Mouse (Mus musculus) midbrain, embryonic 16.5 days (tissue): ENCODE data around the gene Krt86. TPM values are rescaled to one million over a fixed set of nuclear protein-coding genes. Genes with fewer than 3 reads are reported as not detected.

Experiments
- ATAC-seq: fragments of 200-750 bp; cut with Nextera tagmentation; 2 replicates; pipeline ENCODE4 v1.8.0; 2017; ENCODE audit warnings: moderate TSS enrichment
- H3K27ac ChIP-seq: fragments of 300-500 bp; sonication (generic); 2 replicates; pipeline ENCODE4 v1.5.1; 2014; ENCODE audit warnings: mild to moderate bottlenecking, low read length, mixed read lengths
- H3K27me3 ChIP-seq: fragments of 300-500 bp; sonication (generic); 2 replicates; pipeline ENCODE4 v1.6.1; 2014; ENCODE audit warnings: low read depth, low read length, mixed read lengths; ENCODE audit not compliant: control insufficient read depth, insufficient read depth
- H3K36me3 ChIP-seq: fragments of 300-500 bp; sonication (generic); 2 replicates; pipeline ENCODE4 v1.6.1; 2014; ENCODE audit warnings: mild to moderate bottlenecking, low read length, moderate library complexity, mixed read lengths; ENCODE audit not compliant: control insufficient read depth, insufficient read depth
- H3K4me1 ChIP-seq: fragments of 300-500 bp; sonication (generic); 2 replicates; pipeline ENCODE4 v1.6.1; 2014; ENCODE audit warnings: mild to moderate bottlenecking, low read length, mixed read lengths; ENCODE audit not compliant: control insufficient read depth, insufficient read depth
- H3K4me2 ChIP-seq: fragments of 300-500 bp; sonication (generic); 2 replicates; pipeline ENCODE4 v1.6.1; 2014; ENCODE audit warnings: mild to moderate bottlenecking, low read length, mixed read lengths
- H3K4me3 ChIP-seq: fragments of 300-500 bp; sonication (generic); 2 replicates; pipeline ENCODE4 v1.5.1; 2014; ENCODE audit warnings: low read depth, mild to moderate bottlenecking, low read length, moderate library complexity, mixed read lengths
- H3K9ac ChIP-seq: fragments of 300-500 bp; sonication (generic); 2 replicates; pipeline ENCODE4 v1.6.1; 2014; ENCODE audit warnings: low read depth, low read length, mixed read lengths
- H3K9me3 ChIP-seq: fragments of 300-500 bp; sonication (generic); replicated peaks from 2 replicates; pipeline ENCODE4 v1.6.1; 2014; ENCODE audit warnings: mild to moderate bottlenecking, low read length, mixed read lengths; ENCODE audit not compliant: control insufficient read depth, poor library complexity, severe bottlenecking
- WGBS: fragments of 180-500 bp; shearing (Covaris S2); extraction: QIAGEN DNeasy Blood & Tissue Kit; methylation state at CpG from one replicate; pipeline ENCODE4 v1.1.7; 2014; 5-methylcytosine and 5-hydroxymethylcytosine counted together
- polyA plus RNA-seq: library from polyadenylated mRNA; unstranded; fragments of >200 nt; fragmentation: Nextera tagmentation; extraction: Ambion mirVana; gene quantifications from 2 replicates; pipeline ENCODE4 v1.2.1, GENCODE M21; 2015

The Krt86 gene
- polyA plus RNA-seq, 1 experiment from 2014 or later, result 0.10 TPM

- WGBS, result 81% methylated on average over 1 of the region's 1 CpGs
- H3K9ac ChIP-seq, result no peak overlapping the region
Measured at GRCm38 (mm10) chr15:101483646-101484045, 10.4 kb downstream of the Krt86 start.

GRCm38 (mm10) chr15:101484939-101485338, 11.7 kb downstream of the Krt86 start:
- ATAC-seq, result no peak
- Histone ChIP-seq H3K27ac (no peak overlapping the region), H3K9me3 (no peaks in the 10 kb centered on the region), H3K4me2 (no peak overlapping the region), H3K4me1 (no peaks in the 10 kb centered on the region), H3K27me3 (no peaks in the 10 kb centered on the region), H3K4me3 (no peak overlapping the region), H3K36me3 (no peaks in the 10 kb centered on the region), H3K9ac (no peak overlapping the region)
- WGBS, result 85% methylated on average over 1 of the region's 1 CpGs

More at GRCm38 (mm10) chr15:101483646-101484045, 10.4 kb downstream of the Krt86 start:
- H3K36me3 ChIP-seq, result no peaks in the 10 kb centered on the region
- no peak overlapping the region for H3K27ac ChIP-seq
- H3K27me3 ChIP-seq, result no peaks in the 10 kb centered on the region
- no peaks in the 10 kb centered on the region for H3K9me3 ChIP-seq
- no peak overlapping the region for H3K4me3 ChIP-seq
- peaks cover 9% of the 10 kb centered on the region for H3K4me1 ChIP-seq
- no peak for ATAC-seq
- H3K4me2 ChIP-seq, result no peak overlapping the region

GRCm38 (mm10) chr15:101485911-101486635, 12.8 kb downstream of the Krt86 start:
- no peaks in the 10 kb centered on the region for H3K9me3 ChIP-seq
- H3K4me1 ChIP-seq, result no peaks in the 10 kb centered on the region
- H3K27ac ChIP-seq, result no peak overlapping the region
- no peaks in the 10 kb centered on the region for H3K27me3 ChIP-seq
- H3K36me3 ChIP-seq, result no peaks in the 10 kb centered on the region
- ATAC-seq, result no peak
- 74% methylated on average over 11 of the region's 11 CpGs for WGBS
- no peak overlapping the region for H3K9ac ChIP-seq
- no peak overlapping the region for H3K4me2 ChIP-seq
- no peak overlapping the region for H3K4me3 ChIP-seq

- no peak for ATAC-seq
Measured at GRCm38 (mm10) chr15:101491431-101491830, 18.2 kb downstream of the Krt86 start, which contains the start of gene Krt83. Gene Krt83, minus strand, starts transcription at chr15:101491512.

GRCm38 (mm10) chr15:101492718-101493117, 19.4 kb downstream of the Krt86 start:
- WGBS, result 82% methylated on average over 8 of the region's 8 CpGs

More at GRCm38 (mm10) chr15:101491431-101491830, 18.2 kb downstream of the Krt86 start, which contains the start of gene Krt83:
- Histone ChIP-seq H3K4me2 (no peak within 1 kb of the TSS), H3K36me3 (no peaks in the 10 kb centered on the region), H3K27ac (no peak within 1 kb of the TSS), H3K9me3 (no peaks in the 10 kb centered on the region), H3K27me3 (no peaks in the 10 kb centered on the region), H3K4me3 (no peak within 1 kb of the TSS), H3K4me1 (no peaks in the 10 kb centered on the region), H3K9ac (no peak within 1 kb of the TSS)
- 60% methylated on average over 6 of the region's 6 CpGs for WGBS

GRCm38 (mm10) chr15:101493713-101494112, 20.4 kb downstream of the Krt86 start:
- H3K9me3 ChIP-seq, result no peaks in the 10 kb centered on the region
- no peak for ATAC-seq
- H3K4me3 ChIP-seq, result no peak overlapping the region
- H3K4me1 ChIP-seq, result no peaks in the 10 kb centered on the region
- WGBS, result 93% methylated on average over 6 of the region's 6 CpGs
- H3K9ac ChIP-seq, result no peak overlapping the region
- no peak overlapping the region for H3K4me2 ChIP-seq
- H3K36me3 ChIP-seq, result no peaks in the 10 kb centered on the region
- H3K27ac ChIP-seq, result no peak overlapping the region
- H3K27me3 ChIP-seq, result no peaks in the 10 kb centered on the region

More at GRCm38 (mm10) chr15:101492718-101493117, 19.4 kb downstream of the Krt86 start:
- no peaks in the 10 kb centered on the region for H3K27me3 ChIP-seq
- no peak for ATAC-seq
- no peaks in the 10 kb centered on the region for H3K4me1 ChIP-seq
- H3K36me3 ChIP-seq, result no peaks in the 10 kb centered on the region
- no peak overlapping the region for H3K9ac ChIP-seq
- no peak overlapping the region for H3K4me3 ChIP-seq
- H3K9me3 ChIP-seq, result no peaks in the 10 kb centered on the region
- no peak overlapping the region for H3K4me2 ChIP-seq
- no peak overlapping the region for H3K27ac ChIP-seq

GRCm38 (mm10) chr15:101494203-101494602, 20.9 kb downstream of the Krt86 start:
- Histone ChIP-seq H3K4me3 (no peak overlapping the region), H3K9ac (no peak overlapping the region), H3K36me3 (no peaks in the 10 kb centered on the region), H3K27me3 (no peaks in the 10 kb centered on the region), H3K4me1 (no peaks in the 10 kb centered on the region), H3K4me2 (no peak overlapping the region), H3K27ac (no peak overlapping the region), H3K9me3 (no peaks in the 10 kb centered on the region)
- WGBS, result 58% methylated on average over 1 of the region's 1 CpGs
- no peak for ATAC-seq

GRCm38 (mm10) chr15:101495266-101495665, 22.0 kb downstream of the Krt86 start:
- no peaks in the 10 kb centered on the region for H3K4me1 ChIP-seq
- no peak overlapping the region for H3K27ac ChIP-seq
- 83% methylated on average over 8 of the region's 8 CpGs for WGBS
- no peaks in the 10 kb centered on the region for H3K36me3 ChIP-seq
- no peak overlapping the region for H3K9ac ChIP-seq
- no peaks in the 10 kb centered on the region for H3K9me3 ChIP-seq
- no peak for ATAC-seq
- H3K27me3 ChIP-seq, result no peaks in the 10 kb centered on the region
- H3K4me2 ChIP-seq, result no peak overlapping the region
- H3K4me3 ChIP-seq, result no peak overlapping the region

GRCm38 (mm10) chr15:101497181-101497580, 23.9 kb downstream of the Krt86 start:
- Histone ChIP-seq H3K36me3 (no peaks in the 10 kb centered on the region), H3K4me1 (no peaks in the 10 kb centered on the region), H3K9ac (no peak overlapping the region), H3K4me2 (no peak overlapping the region), H3K27ac (no peak overlapping the region), H3K9me3 (no peaks in the 10 kb centered on the region), H3K27me3 (no peaks in the 10 kb centered on the region), H3K4me3 (no peak overlapping the region)
- no peak for ATAC-seq
- WGBS, result 80% methylated on average over 2 of the region's 2 CpGs
